Mouse (Mus musculus): ENCODE results near the gene Ppil3. TPM values are rescaled to one million over a fixed set of nuclear protein-coding genes. Genes with fewer than 3 reads are reported as not detected.

Ppil3 gene
- polyA plus RNA-seq, 2 experiments = 40.9 to 56.0 TPM

DNA sequence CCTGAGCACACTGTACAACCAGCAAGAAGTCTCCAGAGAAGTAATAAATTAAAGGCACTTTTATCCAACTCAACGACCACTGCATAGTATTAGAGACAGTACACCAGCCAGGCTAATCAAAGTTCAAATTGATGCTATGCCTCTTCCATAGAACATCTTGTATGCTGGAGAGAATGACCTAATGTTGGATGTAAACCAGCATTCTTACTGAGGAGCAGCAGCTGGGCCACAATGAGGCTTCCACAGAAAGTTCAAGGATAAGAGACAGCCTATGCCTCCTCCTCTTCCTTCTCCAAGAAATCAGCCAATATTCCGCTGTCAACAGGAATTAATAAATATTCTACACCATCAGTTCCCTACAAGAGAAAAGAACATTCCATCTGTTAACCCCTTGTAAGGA is 18.6 kb upstream of the Ppil3 start:
- no peaks in the 10 kb centered on the region for H3K9me3 ChIP-seq (ENCODE audit: control insufficient read depth, low read length)
- WGBS = 84% methylated on average over 2 of the region's 2 CpGs

GRCm38 (mm10) chr1:58460566-58460965 is 15.3 kb upstream of the Ppil3 start:
- H3K4me2 ChIP-seq (replicated peaks; ENCODE audit: low read depth, low read length, severe bottlenecking) = no peak overlapping the region
- no peak for DNase-seq (ENCODE audit: low spot score)
- no peak overlapping the region for H3K4me3 ChIP-seq (replicated peaks; ENCODE audit: low read length)
- ATAC-seq (ENCODE audit: low FRiP score, low read depth) = no peak
- whole genome bisulfite sequencing = 97% methylated on average over 3 of the region's 3 CpGs
- no peaks in the 10 kb centered on the region for H3K27me3 ChIP-seq (ENCODE audit: control insufficient read depth, insufficient read depth, low read length)
- TF ChIP-seq POLR2A (IDR thresholded peaks at IDR 0.05; ENCODE audit: borderline replicate concordance, extremely low read depth, insufficient read depth, insufficient read length) = no peak
- no peaks in the 10 kb centered on the region for H3K9me3 ChIP-seq (ENCODE audit: control insufficient read depth, low read length)
- peaks cover 96% of the 10 kb centered on the region for H3K36me3 ChIP-seq (ENCODE audit: control insufficient read depth, insufficient read depth, low read length)
- no peak overlapping the region for H3K27ac ChIP-seq (replicated peaks; ENCODE audit: low read depth, low read length)
- H3K9ac ChIP-seq (ENCODE audit: low read depth, low read length, severe bottlenecking) = no peak overlapping the region
- H3K4me1 ChIP-seq (ENCODE audit: control insufficient read depth, insufficient read depth, low read length) = no peaks in the 10 kb centered on the region

More for the DNA sequence above, 18.6 kb upstream of the Ppil3 start:
- no peak for TF ChIP-seq POLR2A (IDR thresholded peaks at IDR 0.05; ENCODE audit: borderline replicate concordance, extremely low read depth, insufficient read depth, insufficient read length)
- H3K4me3 ChIP-seq (replicated peaks; ENCODE audit: low read length) = no peak overlapping the region
- H3K27me3 ChIP-seq (ENCODE audit: control insufficient read depth, insufficient read depth, low read length) = no peaks in the 10 kb centered on the region
- DNase-seq (ENCODE audit: low spot score) (no peak), ATAC-seq (ENCODE audit: low FRiP score, low read depth) (no peak)
- H3K4me2 ChIP-seq (replicated peaks; ENCODE audit: low read depth, low read length, severe bottlenecking) = no peak overlapping the region
- H3K4me1 ChIP-seq (ENCODE audit: control insufficient read depth, insufficient read depth, low read length) = no peaks in the 10 kb centered on the region
- no peak overlapping the region for H3K9ac ChIP-seq (ENCODE audit: low read depth, low read length, severe bottlenecking)
- H3K36me3 ChIP-seq (ENCODE audit: control insufficient read depth, insufficient read depth, low read length) = peaks cover 87% of the 10 kb centered on the region
- no peak overlapping the region for H3K27ac ChIP-seq (replicated peaks; ENCODE audit: low read depth, low read length)

GRCm38 (mm10) chr1:58458867-58459266 is 13.6 kb upstream of the Ppil3 start:
- ATAC-seq (ENCODE audit: low FRiP score, low read depth) (no peak), DNase-seq (ENCODE audit: low spot score) (no peak)
- Histone ChIP-seq H3K27me3 (ENCODE audit: control insufficient read depth, insufficient read depth, low read length) (no peaks in the 10 kb centered on the region), H3K27ac (replicated peaks; ENCODE audit: low read depth, low read length) (no peak overlapping the region), H3K4me2 (replicated peaks; ENCODE audit: low read depth, low read length, severe bottlenecking) (no peak overlapping the region), H3K36me3 (ENCODE audit: control insufficient read depth, insufficient read depth, low read length) (peaks cover 96% of the 10 kb centered on the region), H3K4me1 (ENCODE audit: control insufficient read depth, insufficient read depth, low read length) (no peaks in the 10 kb centered on the region), H3K9me3 (ENCODE audit: control insufficient read depth, low read length) (no peaks in the 10 kb centered on the region), H3K9ac (ENCODE audit: low read depth, low read length, severe bottlenecking) (no peak overlapping the region), H3K4me3 (replicated peaks; ENCODE audit: low read length) (no peak overlapping the region)
- 71% methylated on average over 2 of the region's 2 CpGs for WGBS
- no peak for TF ChIP-seq POLR2A (IDR thresholded peaks at IDR 0.05; ENCODE audit: borderline replicate concordance, extremely low read depth, insufficient read depth, insufficient read length)

GRCm38 (mm10) chr1:58458175-58458574 is 12.9 kb upstream of the Ppil3 start:
- DNase-seq (ENCODE audit: low spot score) = no peak
- Histone ChIP-seq H3K4me2 (replicated peaks; ENCODE audit: low read depth, low read length, severe bottlenecking) (no peak overlapping the region), H3K27me3 (ENCODE audit: control insufficient read depth, insufficient read depth, low read length) (no peaks in the 10 kb centered on the region), H3K9me3 (ENCODE audit: control insufficient read depth, low read length) (no peaks in the 10 kb centered on the region), H3K36me3 (ENCODE audit: control insufficient read depth, insufficient read depth, low read length) (peaks cover 97% of the 10 kb centered on the region), H3K9ac (ENCODE audit: low read depth, low read length, severe bottlenecking) (no peak overlapping the region), H3K4me1 (ENCODE audit: control insufficient read depth, insufficient read depth, low read length) (no peaks in the 10 kb centered on the region), H3K27ac (replicated peaks; ENCODE audit: low read depth, low read length) (no peak overlapping the region), H3K4me3 (replicated peaks; ENCODE audit: low read length) (no peak overlapping the region)
- WGBS = 86% methylated on average over 5 of the region's 5 CpGs
- TF ChIP-seq POLR2A (IDR thresholded peaks at IDR 0.05; ENCODE audit: borderline replicate concordance, extremely low read depth, insufficient read depth, insufficient read length) = no peak
- ATAC-seq (ENCODE audit: low FRiP score, low read depth) = no peak

DNA sequence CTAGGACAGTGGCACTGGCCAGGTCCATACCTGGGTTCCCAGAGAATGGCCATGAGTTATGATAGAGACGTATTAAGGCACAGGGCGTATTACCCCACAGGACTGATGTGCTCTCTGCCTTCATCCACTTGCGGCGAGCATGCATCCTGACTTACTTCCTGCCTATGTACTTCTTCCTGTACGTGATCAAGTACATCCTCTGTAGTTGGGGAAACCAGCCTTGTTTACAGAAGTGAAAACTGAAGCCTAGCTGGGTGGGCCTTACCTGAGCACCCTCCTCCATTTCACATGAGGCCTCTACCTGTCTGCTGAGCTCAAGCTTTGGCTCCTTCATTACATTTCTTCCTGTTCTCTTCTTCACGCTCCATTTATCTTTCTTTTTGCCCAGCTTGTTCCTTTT is 9.0 kb upstream of the Ppil3 start:
- no peak for TF ChIP-seq POLR2A (IDR thresholded peaks at IDR 0.05; ENCODE audit: borderline replicate concordance, extremely low read depth, insufficient read depth, insufficient read length)
- Histone ChIP-seq H3K27ac (replicated peaks; ENCODE audit: low read depth, low read length) (no peak overlapping the region), H3K9ac (ENCODE audit: low read depth, low read length, severe bottlenecking) (no peak overlapping the region), H3K27me3 (ENCODE audit: control insufficient read depth, insufficient read depth, low read length) (no peaks in the 10 kb centered on the region), H3K9me3 (ENCODE audit: control insufficient read depth, low read length) (no peaks in the 10 kb centered on the region), H3K36me3 (ENCODE audit: control insufficient read depth, insufficient read depth, low read length) (peaks cover 90% of the 10 kb centered on the region), H3K4me2 (replicated peaks; ENCODE audit: low read depth, low read length, severe bottlenecking) (no peak overlapping the region), H3K4me1 (ENCODE audit: control insufficient read depth, insufficient read depth, low read length) (no peaks in the 10 kb centered on the region), H3K4me3 (replicated peaks; ENCODE audit: low read length) (no peak overlapping the region)
- DNase-seq (ENCODE audit: low spot score) = no peak
- no peak for ATAC-seq (ENCODE audit: low FRiP score, low read depth)
- 89% methylated on average over 6 of the region's 6 CpGs for WGBS

DNA sequence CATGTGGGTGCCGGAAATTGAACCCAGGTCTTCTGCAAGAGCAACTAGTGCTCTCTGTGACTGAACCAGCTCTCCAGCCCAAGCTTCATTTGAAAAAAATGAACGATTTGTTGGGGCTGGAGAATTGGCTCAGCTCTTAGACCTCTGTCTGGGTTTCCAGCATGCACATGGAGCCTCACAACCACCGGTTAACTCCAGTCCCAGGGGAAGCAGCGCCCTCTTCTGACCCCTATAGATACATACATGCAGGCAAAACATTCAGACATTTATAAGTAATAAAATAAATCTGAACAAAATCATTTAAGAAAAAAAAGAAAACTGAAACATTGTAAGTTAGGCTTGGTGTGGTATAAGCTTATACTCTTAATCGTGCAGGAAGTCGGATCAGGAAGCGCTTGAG is 3.1 kb upstream of the Ppil3 start:
- no peak for TF ChIP-seq POLR2A (IDR thresholded peaks at IDR 0.05; ENCODE audit: borderline replicate concordance, extremely low read depth, insufficient read depth, insufficient read length)
- no peak for ATAC-seq (ENCODE audit: low FRiP score, low read depth)
- Histone ChIP-seq H3K27ac (replicated peaks; ENCODE audit: low read depth, low read length) (no peak overlapping the region), H3K36me3 (ENCODE audit: control insufficient read depth, insufficient read depth, low read length) (peaks cover 52% of the 10 kb centered on the region), H3K4me1 (ENCODE audit: control insufficient read depth, insufficient read depth, low read length) (peaks cover 15% of the 10 kb centered on the region), H3K4me3 (replicated peaks; ENCODE audit: low read length) (no peak overlapping the region), H3K9me3 (ENCODE audit: control insufficient read depth, low read length) (no peaks in the 10 kb centered on the region), H3K27me3 (ENCODE audit: control insufficient read depth, insufficient read depth, low read length) (no peaks in the 10 kb centered on the region), H3K4me2 (replicated peaks; ENCODE audit: low read depth, low read length, severe bottlenecking) (no peak overlapping the region), H3K9ac (ENCODE audit: low read depth, low read length, severe bottlenecking) (no peak overlapping the region)
- 89% methylated on average over 7 of the region's 7 CpGs for WGBS
- no peak for DNase-seq (ENCODE audit: low spot score)

Data from limb, embryonic 14.5 days (tissue).